Mouse (Mus musculus): Measurements from ENCODE around the gene Vmn1r200.

Vmn1r200 gene

GRCm38 (mm10) chr13:22390073-22390472 lies at the start of gene Vmn1r200:
Gene Vmn1r200, plus strand, starts transcription at chr13:22390373.
- 66% methylated on average over 3 of the region's 3 CpGs for WGBS

GRCm38 (mm10) chr13:22350064-22350463 lies 40.1 kb upstream of the Vmn1r200 start, which contains the start of gene Vmn1r198:
Gene Vmn1r198, plus strand, starts transcription at chr13:22350364.
- 54% methylated on average over 1 of the region's 1 CpGs for whole genome bisulfite sequencing

- 78% methylated on average over 1 of the region's 1 CpGs for WGBS
Measured at GRCm38 (mm10) chr13:22350813-22351212, 39.4 kb upstream of the Vmn1r200 start.

- WGBS: 76% methylated on average over 2 of the region's 2 CpGs
Measured at GRCm38 (mm10) chr13:22379518-22379917, 10.7 kb upstream of the Vmn1r200 start, which contains the start of gene Vmn1r199. Gene Vmn1r199, plus strand, starts transcription at chr13:22379818.

GRCm38 (mm10) chr13:22381128-22381527 lies 9.0 kb upstream of the Vmn1r200 start:
- WGBS: 31% methylated on average over 3 of the region's 3 CpGs

GRCm38 (mm10) chr13:22383401-22383800 lies 6.8 kb upstream of the Vmn1r200 start:
- WGBS: 72% methylated on average over 3 of the region's 3 CpGs

- 86% methylated on average over 1 of the region's 1 CpGs for WGBS
Measured at GRCm38 (mm10) chr13:22387050-22387449, 3.1 kb upstream of the Vmn1r200 start.

GRCm38 (mm10) chr13:22402978-22403377 lies 12.8 kb downstream of the Vmn1r200 start:
- 27% methylated on average over 1 of the region's 1 CpGs for WGBS

Measured in cerebral cortex, adult 2 months (tissue).